Mouse (Mus musculus): ENCODE measurements around the gene Fxyd3. TPM values are rescaled to one million over a fixed set of nuclear protein-coding genes. Genes with fewer than 3 reads are reported as not detected.

Gene Fxyd3
- total RNA-seq, 2 experiments from 2014 or later: not detected

DNA sequence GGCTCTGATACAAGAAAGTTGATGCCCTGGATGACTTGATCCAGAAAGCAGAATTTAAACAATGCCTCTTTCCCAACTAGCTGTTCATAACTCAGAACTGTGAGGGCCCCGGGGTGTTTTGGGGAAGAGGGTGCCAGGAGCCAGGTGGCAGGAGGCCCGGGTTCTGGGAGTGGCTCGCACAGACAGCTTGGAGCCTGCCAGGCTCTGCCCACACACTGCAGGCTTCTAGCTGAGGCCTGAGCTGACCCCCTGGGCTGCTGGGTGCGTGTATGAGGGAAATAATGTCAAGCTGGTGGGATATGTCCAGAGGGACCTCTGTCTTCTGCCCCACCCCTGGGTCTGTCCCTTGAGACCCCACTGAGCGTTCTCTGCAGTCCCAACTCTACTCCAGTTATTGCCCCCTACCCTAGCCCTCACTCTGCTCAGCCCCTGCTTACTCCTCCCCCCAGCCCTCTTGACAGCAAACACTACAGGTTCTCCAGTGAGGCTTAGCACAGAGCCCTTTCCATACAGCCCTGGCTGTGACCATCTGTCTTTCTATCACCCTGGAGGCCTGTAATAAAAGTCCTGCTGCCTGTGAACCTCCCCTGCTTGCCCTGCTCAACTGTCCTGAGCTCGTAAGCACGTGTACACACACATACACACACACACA is 2.3 kb downstream of the Fxyd3 start:
- no peak for ATAC-seq (replicated peaks; ENCODE audit: low FRiP score, poor library complexity, severe bottlenecking)

DNA sequence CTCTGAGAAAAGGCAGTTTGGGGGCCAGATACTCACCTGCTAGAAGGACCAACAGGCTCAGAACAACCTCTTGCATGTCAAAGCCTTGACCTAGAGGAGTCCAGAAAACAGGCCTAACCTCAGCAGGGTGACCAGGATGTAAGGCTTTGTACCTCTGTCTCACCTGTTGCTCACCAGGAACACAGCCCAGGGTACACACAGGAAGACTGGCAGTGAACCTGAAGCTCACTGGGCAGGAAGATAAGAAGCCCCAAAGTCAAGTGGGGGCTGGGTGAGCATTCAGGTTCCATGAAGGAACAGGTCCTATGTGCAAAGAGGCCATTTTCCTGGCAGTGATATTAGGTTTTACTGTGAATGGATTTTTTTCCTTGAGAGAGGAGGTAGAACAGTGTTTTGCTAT is 3.0 kb downstream of the Fxyd3 start:
- ATAC-seq (replicated peaks; ENCODE audit: low FRiP score, poor library complexity, severe bottlenecking): no peak

DNA sequence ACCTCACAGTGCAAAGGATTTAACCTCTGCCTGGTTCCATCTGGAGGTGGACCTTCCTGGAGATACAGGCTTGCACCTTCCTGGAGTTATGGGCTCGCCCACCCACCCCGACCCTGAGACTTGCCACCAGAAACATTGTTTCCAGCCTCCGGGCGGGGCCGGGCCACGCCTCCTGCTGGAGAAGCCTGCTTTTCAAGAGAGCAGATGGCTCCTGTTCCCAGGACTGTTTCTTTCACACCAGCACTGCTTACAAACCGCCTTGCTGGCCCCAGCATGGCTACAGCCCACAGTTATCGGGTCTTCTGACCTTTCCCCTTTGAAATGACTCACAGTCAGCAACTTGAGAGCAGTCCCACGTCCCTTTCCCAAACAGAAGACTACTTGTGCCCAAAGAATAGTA is 4.2 kb downstream of the Fxyd3 start:
- no peak for ATAC-seq (replicated peaks; ENCODE audit: low FRiP score, poor library complexity, severe bottlenecking)

DNA sequence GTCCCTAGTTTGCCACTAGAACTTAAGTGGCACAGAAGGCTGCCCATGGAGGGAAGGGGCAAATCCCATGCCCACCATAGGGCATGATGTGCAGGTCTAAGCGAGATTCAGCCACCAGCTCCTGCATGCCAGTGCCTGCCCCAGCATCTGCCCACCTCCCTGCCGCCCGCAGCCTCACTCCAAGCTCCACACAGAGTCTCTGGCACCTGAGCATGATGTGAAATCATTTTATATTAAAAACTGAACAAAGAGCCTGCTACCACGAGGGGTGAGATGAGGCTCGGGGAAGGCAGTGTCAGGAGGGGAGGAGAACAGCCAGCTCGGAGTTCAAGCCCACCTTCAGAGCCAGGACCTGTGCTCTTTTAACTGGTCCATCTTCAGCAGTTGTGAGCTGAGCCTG is 6.2 kb downstream of the Fxyd3 start:
- ATAC-seq (replicated peaks; ENCODE audit: low FRiP score, poor library complexity, severe bottlenecking): no peak

DNA sequence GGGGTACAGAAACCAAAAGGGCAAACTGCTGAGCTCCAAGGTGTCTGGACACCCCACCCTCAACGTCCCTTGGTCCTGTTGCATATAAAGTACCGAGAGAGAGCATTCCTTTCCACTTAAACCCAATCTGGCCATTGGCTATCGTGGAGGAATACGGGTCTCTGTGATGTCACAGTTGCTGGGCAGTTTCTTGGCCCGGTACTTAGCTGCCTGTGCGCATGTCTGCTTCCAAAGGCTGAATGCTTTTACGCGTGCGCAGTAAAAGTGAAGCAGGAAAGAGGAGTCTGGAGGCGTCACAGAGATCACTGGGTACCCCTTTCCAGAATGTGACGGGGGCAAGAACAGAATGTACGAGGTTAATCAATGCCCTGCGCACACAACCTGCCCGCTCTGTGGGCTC is 7.0 kb downstream of the Fxyd3 start:
- no peak for ATAC-seq (replicated peaks; ENCODE audit: low FRiP score, poor library complexity, severe bottlenecking)

DNA sequence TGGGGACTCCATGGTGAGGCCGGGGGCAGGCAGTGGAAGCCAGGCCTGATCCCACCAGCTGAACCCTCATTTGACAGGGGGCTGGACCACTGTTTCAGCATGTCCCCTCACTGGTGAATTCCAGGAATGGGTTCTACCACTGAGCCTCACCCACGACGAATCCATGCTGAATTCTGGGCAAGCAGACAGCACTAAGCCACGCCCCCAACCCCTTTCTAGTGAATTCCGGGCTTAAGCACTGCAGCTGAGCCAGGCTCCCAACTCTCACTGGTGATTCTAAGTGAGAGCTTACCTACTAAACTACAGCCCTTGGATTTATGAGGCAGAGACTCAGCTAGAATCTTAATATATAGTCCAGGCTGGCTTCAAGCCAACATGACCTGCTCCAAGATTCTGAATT is 8.7 kb downstream of the Fxyd3 start:
- no peak for ATAC-seq (replicated peaks; ENCODE audit: low FRiP score, poor library complexity, severe bottlenecking)

DNA sequence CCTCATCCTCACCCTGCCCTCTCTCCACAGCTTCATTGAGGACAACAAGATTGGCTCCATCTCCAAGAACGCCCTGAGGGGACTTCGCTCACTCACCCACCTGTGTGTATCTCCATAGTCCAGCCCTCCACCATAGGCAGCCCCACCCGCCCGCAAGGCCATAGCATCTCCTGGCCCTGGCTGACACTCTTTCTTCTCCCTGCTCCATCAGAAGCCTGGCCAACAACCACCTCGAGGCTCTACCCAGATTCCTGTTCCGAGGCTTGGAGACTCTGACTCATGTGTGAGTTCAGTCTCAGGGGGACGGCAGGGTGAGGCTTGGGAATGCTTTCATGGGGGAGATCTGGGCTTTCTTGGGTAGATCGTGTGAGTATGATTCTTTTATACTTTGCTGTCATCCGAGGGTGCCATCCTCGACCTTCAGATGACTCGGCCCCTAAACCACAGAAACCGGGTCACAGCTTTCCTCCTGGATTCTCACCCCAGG is 13.4 kb downstream of the Fxyd3 start:
- ATAC-seq (replicated peaks; ENCODE audit: low FRiP score, poor library complexity, severe bottlenecking): no peak

DNA sequence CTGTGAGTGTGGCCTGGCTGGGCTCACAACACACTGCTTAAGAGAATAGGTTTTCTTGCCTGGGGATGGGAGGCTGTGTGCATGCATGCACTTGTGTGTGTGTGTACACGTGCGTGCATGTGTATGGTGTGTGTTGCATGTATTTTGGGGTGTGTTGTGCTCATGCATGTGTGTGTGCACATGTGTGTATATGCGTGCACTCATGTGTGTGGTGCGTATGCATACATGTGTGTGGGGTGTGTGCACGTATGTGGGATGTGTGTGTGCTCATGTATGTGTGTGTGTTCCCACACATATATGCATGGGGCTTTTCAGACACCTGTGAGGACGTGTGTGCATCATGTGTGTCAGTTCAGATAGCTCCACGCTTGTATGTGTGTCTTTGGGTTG is 15.9 kb downstream of the Fxyd3 start:
- ATAC-seq (replicated peaks; ENCODE audit: low FRiP score, poor library complexity, severe bottlenecking): no peak

DNA sequence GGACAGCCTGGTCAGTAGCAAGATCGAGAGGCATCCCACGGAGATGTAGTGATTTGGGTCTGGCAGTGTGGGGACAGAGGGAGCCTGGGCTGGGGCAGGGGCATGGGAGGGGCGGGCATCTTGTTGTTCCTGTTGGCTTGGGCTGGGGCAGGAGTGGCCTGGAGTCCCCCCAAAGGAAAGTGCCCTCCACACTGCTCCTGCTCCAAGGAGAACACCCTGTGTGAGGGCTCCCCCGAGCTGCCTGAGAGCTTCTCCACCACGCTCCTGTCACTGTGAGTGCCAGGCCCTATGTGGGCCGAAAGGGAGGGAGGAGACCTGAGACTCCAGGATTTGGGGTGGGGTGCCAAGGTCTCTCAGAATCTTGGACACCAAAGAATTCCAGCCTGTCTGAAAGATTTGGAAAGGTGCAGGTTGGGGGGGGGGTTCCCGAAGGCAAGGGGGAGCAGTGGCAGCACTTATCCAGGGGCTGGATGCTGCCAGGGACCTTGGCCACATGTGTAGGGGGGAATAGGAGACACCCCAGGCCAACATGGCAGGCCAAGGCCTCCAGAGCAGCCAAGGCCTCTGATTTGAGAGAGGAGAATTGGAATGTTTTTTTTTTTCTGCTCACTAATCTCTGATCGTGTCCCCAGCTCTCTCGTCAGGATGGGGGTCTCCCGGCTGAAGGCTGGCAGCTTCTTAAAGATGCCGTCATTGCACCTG is 16.4 kb downstream of the Fxyd3 start:
- ATAC-seq (replicated peaks; ENCODE audit: low FRiP score, poor library complexity, severe bottlenecking): no peak

DNA sequence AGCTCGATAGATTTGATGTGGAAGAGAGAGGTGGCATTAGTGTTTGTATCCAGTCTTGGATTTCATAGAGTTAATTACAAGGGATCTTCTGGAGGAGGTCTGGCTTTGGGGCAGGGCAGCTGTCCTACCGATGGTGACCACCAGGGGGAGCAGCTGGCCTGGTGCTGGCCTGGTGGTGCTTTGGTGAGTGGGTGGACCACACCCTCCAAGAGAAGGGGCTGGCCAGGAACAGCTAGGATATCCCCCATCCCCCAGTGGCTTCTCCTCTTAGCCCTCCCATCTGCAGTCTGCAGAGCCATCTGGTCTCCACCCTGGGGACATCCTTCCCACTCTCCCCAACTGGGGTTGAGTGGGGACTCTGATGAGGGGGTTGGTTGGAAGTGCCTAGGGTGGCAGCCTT is 17.4 kb downstream of the Fxyd3 start, which contains the start of gene Lgi4:
TSS of gene Lgi4 (plus strand) at position 235 of the 400 bp plus-strand sequence.
- ATAC-seq (replicated peaks; ENCODE audit: low FRiP score, poor library complexity, severe bottlenecking): peak; percentile 72

DNA sequence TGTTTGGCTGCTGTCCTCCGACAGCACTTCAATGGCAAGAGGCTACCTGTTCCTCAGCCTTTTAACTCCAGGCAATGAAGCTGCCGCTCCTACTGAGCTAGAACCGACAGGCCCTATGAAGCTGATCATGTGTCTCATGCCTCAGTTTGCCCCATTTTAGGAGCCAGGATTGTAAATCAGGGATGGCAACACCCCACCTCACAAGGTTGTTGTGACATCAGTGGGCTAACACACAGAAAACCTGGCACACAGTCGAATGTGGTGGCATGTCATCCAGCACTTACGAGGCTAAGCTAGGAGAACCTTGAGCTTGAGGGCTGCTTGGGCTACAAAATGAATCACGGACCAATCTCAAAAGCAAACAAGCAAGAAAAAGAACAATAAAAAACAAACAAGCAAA is 18.3 kb downstream of the Fxyd3 start:
- no peak for ATAC-seq (replicated peaks; ENCODE audit: low FRiP score, poor library complexity, severe bottlenecking)

DNA sequence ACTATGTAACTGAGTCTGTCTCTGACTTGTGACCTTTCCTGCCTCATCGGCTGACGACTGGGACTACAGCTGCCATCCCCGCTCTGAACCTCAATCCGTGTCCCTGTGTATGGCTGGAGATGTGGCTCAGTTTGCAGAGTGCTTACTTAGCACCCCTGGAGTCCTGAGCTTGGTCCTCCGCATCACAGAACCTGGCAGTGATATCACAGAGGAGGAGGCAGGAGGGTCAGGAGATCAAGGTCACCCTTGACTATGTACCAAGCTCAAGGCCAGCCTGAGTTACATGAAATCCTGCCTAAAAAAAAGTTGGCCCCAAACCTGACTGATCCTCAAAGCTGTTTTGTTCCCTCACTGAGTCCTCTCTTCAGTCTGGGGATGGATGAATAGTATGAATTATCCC is 18.8 kb downstream of the Fxyd3 start:
- no peak for ATAC-seq (replicated peaks; ENCODE audit: low FRiP score, poor library complexity, severe bottlenecking)

DNA sequence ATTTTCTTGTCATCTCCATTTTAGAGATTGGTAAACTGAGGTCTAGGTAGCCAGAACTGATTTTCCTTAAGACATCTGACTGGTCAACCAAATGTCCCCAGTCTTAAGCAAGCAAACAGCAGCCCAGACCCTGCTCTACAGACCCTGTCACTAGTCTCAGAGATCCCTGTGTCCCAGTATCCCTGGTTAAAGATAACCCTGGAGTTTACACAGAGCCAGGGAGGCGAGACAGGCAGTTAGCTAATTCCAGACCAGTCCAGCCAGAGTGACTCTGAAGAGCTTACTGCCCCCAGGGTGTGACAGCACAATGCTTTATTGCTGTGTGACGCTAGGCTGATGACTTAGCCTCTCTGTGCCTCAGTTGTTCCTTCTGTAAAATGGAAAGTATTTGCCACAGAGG is 19.4 kb downstream of the Fxyd3 start, which contains the start of gene Fxyd1:
TSS of gene Fxyd1 (minus strand) at position 129 of the 400 bp plus-strand sequence.
- ATAC-seq (replicated peaks; ENCODE audit: low FRiP score, poor library complexity, severe bottlenecking): no peak

DNA sequence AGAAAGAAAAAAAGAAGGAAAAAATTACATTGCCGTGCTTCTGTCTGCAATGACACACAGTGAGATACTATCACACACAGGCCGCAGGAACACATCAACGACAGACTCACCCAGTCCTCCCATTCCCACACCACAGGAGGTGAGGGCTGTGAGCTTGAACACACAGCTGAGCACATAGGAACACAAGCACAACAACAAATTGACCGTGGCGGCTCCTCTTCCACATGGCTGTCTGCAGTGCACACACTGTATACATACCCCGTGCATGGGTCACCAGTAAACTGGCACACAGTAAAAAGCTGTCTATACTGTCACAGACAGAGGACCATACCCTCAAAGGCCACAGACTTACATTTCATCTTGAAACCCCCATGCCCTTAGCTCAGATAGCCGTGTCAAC is 20.1 kb downstream of the Fxyd3 start:
- no peak for ATAC-seq (replicated peaks; ENCODE audit: low FRiP score, poor library complexity, severe bottlenecking)

DNA sequence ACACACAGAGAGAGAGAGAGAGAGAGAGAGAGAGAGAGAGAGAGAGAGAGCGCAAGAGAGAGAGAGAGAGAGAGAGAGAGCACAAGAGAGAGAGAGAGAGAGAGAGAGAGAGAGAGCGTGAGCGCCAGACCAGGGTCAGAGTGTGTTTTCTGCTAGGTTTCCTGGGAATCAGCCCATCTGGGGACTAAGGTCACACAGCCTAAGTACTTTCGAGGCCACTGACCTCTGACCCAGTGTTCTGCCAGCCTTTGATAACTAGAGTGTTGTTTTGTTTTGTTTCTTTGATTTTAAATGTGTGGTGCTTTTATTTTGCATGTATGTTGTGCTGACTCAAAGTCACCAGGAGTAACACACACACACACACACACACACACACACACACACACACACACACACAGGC is 20.6 kb downstream of the Fxyd3 start:
- ATAC-seq (replicated peaks; ENCODE audit: low FRiP score, poor library complexity, severe bottlenecking): no peak

DNA sequence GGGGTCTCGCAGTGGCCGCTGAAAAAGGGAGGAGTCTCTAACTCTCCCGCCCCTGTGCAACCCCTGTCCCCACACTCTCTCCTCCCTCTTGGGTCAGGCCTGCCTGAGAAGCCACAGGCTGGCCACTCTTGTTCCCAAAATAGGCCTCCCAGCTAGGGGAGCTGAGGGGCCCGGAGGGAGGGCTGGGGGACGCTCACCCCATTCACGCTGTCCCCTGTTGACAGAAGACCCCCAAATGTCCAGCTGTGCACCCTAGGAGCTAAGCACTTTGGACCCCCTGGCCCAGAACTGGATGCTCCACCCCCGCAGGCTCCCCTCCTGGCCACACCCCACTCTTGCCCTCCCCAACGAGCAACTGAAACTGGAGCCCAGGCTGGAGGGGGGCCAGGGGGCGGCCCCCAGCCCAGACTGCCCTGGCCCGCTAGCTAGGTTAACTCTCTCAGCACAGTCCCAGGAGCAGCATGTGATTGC is 21.1 kb downstream of the Fxyd3 start:
- ATAC-seq (replicated peaks; ENCODE audit: low FRiP score, poor library complexity, severe bottlenecking): no peak

DNA sequence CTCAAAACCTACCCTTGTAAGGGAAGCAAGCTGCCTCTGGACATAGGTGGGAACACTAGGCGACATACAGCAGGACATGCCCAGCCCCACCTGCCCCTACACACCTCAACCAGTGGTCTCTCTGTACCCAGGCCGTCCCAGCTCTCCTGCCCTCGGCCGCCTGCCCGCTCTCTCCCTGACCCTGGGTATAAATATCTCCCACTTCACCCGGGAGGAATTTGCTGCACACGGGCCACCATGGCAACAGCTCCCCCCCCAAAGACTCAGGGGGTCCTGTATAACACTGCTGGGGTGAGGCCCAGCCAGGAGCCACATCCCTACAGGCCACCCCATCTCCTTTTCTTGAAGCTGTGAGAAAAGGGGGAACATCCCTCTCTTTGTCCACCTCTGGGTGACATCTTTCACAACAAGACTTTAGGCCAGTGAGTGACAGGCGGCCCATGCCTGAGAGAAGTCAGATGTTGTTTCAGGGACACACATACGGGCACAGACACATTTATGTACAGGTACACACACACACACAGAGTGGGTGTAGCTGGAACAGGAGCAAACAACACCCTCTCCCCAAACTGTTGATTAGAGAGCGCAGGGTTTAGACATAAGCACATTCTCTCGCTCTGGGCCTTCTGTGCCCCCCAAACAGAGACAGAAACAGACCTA is 21.7 kb downstream of the Fxyd3 start:
- ATAC-seq (replicated peaks; ENCODE audit: low FRiP score, poor library complexity, severe bottlenecking): no peak

DNA sequence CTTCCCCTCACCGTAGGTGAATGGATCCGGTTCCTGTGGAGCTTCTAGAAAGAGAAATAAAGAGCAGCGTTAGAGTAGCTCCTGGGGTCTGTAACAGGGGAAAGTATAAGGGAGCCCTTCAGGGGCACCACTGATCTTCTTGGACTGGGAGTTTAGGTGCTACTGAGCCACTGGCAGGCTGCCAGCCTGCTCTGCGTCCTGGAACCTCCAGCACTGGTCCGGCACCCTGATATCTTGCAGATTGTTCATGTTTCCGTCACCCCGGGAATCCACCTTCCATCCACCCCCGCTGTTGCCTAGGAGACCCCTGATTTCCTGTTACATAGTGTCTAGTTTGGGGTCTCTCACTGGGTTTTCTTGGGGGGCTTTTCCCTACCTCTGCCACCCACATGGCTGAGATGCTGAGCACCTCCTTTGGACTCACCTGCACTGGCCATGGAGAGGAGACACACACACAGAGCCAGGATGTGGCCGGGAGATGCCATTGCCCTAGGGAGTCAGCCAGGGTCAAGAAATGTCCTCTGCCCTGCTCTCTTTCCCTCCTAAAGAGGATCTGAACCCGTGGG is 22.5 kb downstream of the Fxyd3 start:
- ATAC-seq (replicated peaks; ENCODE audit: low FRiP score, poor library complexity, severe bottlenecking): no peak

DNA sequence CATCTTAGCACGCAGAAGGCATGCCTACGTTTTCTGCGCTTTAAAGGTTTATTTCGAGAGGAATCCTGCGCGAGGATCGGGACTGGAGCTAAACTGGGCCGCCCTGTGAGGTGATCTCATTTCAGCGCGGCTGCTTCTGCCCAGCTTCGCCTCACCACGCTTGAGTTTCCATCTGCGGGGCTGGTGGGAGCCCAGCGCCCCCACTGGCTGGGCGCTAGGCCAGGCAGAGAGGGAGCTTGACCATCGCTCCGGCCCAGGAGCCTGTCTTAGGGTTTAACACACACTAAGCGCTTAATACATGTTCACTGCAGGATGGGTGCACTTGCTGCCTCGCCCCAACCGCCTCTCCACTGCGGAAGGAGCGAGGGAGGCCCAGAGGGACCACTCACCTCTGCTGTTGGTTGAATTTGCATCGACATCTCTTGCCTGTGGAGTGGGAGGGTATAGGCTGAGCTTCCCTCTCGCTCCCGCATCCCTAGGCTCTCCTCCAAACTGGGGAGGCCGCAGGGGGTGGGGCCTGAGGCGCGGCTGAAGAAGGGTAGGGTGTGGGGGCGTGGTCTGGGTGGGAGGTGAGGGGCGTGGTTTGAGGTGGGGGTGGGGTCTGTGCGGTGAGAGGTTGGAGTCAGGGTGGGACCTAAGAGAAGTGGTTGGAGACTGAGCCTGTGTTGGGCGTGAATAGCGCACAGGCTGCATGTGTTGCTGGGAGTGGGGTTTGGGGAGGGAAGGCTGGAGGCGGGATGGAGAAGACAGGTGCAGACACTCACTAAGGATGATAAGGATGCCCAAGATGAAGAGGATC is 23.7 kb downstream of the Fxyd3 start:
- ATAC-seq (replicated peaks; ENCODE audit: low FRiP score, poor library complexity, severe bottlenecking): no peak

DNA sequence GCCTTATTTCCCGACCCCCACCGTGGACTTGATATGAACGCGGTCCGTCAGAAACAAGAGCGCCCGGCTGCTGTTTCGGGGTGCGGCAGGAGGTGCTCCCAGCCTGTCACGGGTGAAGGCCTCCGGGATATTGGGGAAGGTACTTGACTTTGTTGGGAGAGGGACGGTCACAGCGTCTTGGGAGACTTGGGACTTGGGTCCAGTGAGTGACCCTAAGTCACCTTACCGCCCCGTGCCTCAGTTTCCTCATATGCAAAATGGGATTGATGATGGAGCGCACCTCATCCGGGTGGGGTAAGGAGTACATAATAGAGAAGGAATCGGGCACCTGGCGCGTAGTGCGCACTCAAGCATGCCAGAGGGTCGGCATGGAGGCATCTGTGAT is 24.3 kb downstream of the Fxyd3 start:
- ATAC-seq (replicated peaks; ENCODE audit: low FRiP score, poor library complexity, severe bottlenecking): no peak

Measured in erythroblast, adult 5-6 weeks (primary cell).